Mouse (Mus musculus): ENCODE data around the gene Clcnka.

DNA sequence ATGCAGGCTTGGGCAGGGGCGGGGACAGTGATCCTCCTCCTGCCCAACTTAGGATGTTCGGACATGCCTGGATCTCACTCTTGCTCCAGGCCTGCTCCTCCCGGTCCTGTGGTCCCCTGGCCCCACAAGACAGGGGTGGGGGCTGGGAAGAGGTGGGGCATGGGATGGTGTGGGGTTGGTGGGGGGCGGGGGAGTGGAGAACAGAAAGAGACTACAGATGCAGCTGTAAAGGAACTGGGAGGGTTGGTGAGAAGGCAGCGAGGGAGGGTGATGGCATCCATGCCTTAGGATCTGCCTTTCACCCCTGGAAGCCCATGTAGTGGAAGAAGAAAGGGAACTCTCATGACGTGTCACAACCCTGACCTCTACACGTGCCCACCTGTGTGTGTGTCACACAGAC, 57.0 kb downstream of the Clcnka start:
- TF ChIP-seq CTCF (conservative IDR thresholded peaks at IDR 0.05; ENCODE audit: insufficient read depth, insufficient read length, low read depth, low read length) (no peak), POLR2A (IDR thresholded peaks at IDR 0.05; ENCODE audit: low read depth, low read length) (no peak)
